Mouse (Mus musculus): Measurements from ENCODE around the gene Slc25a34. TPM values are rescaled to one million over a fixed set of nuclear protein-coding genes. Genes with fewer than 3 reads are reported as not detected.

Gene Slc25a34
- polyA plus RNA-seq, 1 experiment = 0.19 TPM

- Histone ChIP-seq H3K4me3 (ENCODE audit: insufficient read depth, low read length) (no peak overlapping the region), H3K27ac (ENCODE audit: insufficient read depth, low read length) (no peak overlapping the region), H3K4me1 (ENCODE audit: control insufficient read depth, insufficient read depth, low read length) (0 out of 2 replicates have a peak, but pooled peaks cover 2% of the 10 kb centered on the region)
- TF ChIP-seq POLR2A (IDR thresholded peaks at IDR 0.05; ENCODE audit: low read depth, low read length) (no peak), CTCF (IDR thresholded peaks at IDR 0.05; ENCODE audit: borderline replicate concordance, insufficient read depth, low read length) (no peak)
Observed at GRCm38 (mm10) chr4:141647187-141647586, 23.6 kb upstream of the Slc25a34 start.

DNA sequence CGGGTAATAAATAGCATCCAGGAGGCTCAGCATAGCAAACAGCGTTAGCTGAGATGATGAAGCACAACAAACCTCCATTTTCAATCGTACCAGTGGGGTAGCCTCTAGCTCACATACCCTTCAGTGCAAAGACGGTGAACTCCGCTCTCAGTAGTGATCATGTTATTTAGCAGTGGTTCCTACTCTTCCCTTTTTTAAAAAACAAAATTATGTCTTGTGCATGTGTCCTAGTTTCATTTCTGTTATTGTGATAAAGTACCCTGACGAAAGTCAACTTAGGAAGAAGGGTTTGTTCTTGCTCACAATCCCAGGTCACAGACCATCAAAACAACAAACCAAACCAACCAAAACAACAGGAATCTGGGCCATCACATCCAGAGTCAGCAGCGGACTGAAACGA lies 22.4 kb upstream of the Slc25a34 start:
- Histone ChIP-seq H3K27ac (ENCODE audit: insufficient read depth, low read length) (no peak overlapping the region), H3K4me1 (ENCODE audit: control insufficient read depth, insufficient read depth, low read length) (0 out of 2 replicates have a peak, but pooled peaks cover 2% of the 10 kb centered on the region), H3K4me3 (ENCODE audit: insufficient read depth, low read length) (no peak overlapping the region)
- TF ChIP-seq CTCF (IDR thresholded peaks at IDR 0.05; ENCODE audit: borderline replicate concordance, insufficient read depth, low read length) (no peak), POLR2A (IDR thresholded peaks at IDR 0.05; ENCODE audit: low read depth, low read length) (no peak)

DNA sequence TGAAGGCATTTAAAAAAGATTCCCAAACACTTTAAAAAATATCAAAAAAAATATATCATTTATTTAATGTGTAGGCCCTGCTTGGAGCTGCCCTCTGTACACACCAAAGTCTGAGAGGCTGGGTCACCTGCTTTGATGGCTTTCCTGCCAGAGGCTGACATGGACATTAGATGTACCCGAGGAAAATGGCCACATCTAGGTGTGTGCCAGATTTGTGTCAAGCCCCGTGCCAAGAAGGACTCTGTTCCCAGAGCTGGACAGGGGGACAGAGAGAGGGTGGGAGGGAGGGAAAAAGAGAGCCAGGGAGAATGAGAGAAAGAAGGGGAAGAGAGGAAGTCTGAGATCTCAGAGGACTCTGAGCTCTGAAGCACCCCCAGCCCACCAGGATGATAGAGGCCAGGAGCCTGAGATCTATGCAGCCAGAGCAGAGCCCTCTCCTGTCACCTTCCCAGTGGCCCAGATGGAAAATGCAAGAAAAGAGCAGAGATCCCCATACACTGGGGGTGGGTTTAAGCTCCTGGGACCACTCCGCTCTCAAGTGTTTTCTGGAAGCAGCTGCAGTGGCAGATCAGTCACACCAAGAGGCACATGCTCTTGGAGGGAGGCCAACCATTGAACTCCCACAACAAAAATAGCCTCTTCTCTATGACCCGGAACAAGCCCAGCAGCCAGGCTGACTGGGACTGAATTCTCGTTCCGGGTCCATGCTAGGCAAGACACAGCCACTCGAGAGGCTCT lies 19.7 kb upstream of the Slc25a34 start:
- TF ChIP-seq CTCF (IDR thresholded peaks at IDR 0.05; ENCODE audit: borderline replicate concordance, insufficient read depth, low read length) = no peak
- TF ChIP-seq POLR2A (IDR thresholded peaks at IDR 0.05; ENCODE audit: low read depth, low read length) = no peak
- H3K4me3 ChIP-seq (ENCODE audit: insufficient read depth, low read length) = no peak overlapping the region
- H3K4me1 ChIP-seq (ENCODE audit: control insufficient read depth, insufficient read depth, low read length) = 0 out of 2 replicates have a peak, but pooled peaks cover 2% of the 10 kb centered on the region
- H3K27ac ChIP-seq (ENCODE audit: insufficient read depth, low read length) = no peak overlapping the region

DNA sequence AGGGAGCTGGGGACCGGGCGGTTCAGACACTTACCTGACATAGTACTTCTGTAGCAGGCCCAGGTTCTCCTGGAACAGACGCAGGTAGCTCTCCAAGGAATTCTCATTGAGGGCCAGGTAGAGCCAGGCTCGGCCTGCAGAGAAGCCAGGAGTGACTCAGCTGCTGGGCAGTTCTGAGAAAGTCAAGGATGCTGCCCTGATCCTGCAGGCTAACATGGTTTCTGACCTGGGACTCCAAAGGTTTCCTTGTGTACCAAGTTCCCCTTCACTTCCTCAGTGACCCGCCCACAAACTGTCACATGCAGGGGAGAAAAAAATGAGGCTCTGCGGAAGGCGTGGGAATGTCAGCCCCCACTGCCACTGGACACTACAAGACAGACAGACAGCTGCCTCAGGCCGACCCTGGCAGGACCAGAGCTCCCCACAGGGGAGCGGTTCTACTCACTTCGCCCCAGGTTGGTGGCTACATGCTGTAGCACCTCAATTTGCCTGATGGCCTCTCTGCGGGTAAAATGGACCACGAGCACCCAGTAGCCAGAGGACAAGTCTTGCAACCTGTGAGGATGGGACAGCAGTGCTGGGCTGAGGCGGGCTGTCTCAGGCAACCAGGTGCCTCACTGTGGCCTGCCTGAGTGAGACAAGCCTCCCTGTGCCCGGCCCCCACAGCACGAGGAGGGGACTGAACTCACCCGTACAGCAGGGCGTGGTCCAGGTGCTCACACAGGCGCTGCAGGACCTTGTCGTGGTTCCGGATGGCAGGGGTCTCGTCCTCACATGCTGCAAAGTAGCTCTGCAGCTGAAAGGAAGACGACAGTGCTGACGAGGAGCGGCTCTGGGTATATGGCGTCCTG lies 18.6 kb upstream of the Slc25a34 start:
- 0 out of 2 replicates have a peak, but pooled peaks cover 2% of the 10 kb centered on the region for H3K4me1 ChIP-seq (ENCODE audit: control insufficient read depth, insufficient read depth, low read length)
- H3K27ac ChIP-seq (ENCODE audit: insufficient read depth, low read length) = no peak overlapping the region
- TF ChIP-seq POLR2A (IDR thresholded peaks at IDR 0.05; ENCODE audit: low read depth, low read length) (no peak), CTCF (IDR thresholded peaks at IDR 0.05; ENCODE audit: borderline replicate concordance, insufficient read depth, low read length) (no peak)
- H3K4me3 ChIP-seq (ENCODE audit: insufficient read depth, low read length) = no peak overlapping the region

DNA sequence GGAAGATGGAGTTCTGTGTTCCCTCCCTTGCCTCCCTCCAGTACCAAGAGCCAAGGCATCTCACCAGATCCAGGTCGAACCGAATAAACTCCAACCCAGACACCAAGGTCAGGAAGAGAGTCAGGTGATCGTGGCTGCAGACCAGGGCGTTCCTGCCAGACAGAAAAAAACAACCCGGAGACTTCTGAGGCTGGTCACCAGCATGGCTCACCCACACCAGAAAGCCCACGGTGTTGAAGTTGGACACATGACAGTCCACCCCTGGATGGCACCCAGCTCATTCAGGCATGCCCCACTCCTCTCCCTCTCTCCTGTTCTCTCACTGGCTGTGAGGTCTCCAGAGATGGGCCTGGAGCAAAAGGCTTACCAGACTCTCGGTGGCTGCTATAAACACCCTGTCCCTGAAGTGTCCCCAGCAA lies 17.7 kb upstream of the Slc25a34 start:
- Histone ChIP-seq H3K4me1 (ENCODE audit: control insufficient read depth, insufficient read depth, low read length) (0 out of 2 replicates have a peak, but pooled peaks cover 2% of the 10 kb centered on the region), H3K27ac (ENCODE audit: insufficient read depth, low read length) (no peak overlapping the region), H3K4me3 (ENCODE audit: insufficient read depth, low read length) (no peak overlapping the region)
- TF ChIP-seq CTCF (IDR thresholded peaks at IDR 0.05; ENCODE audit: borderline replicate concordance, insufficient read depth, low read length) (no peak), POLR2A (IDR thresholded peaks at IDR 0.05; ENCODE audit: low read depth, low read length) (no peak)

GRCm38 (mm10) chr4:141639474-141639873 lies 15.9 kb upstream of the Slc25a34 start:
- H3K27ac ChIP-seq (ENCODE audit: insufficient read depth, low read length) = no peak overlapping the region
- 0 out of 2 replicates have a peak, but pooled peaks cover 2% of the 10 kb centered on the region for H3K4me1 ChIP-seq (ENCODE audit: control insufficient read depth, insufficient read depth, low read length)
- H3K4me3 ChIP-seq (ENCODE audit: insufficient read depth, low read length) = no peak overlapping the region
- no peak for TF ChIP-seq POLR2A (IDR thresholded peaks at IDR 0.05; ENCODE audit: low read depth, low read length)

GRCm38 (mm10) chr4:141636693-141637092 lies 13.1 kb upstream of the Slc25a34 start:
- TF ChIP-seq CTCF (IDR thresholded peaks at IDR 0.05; ENCODE audit: borderline replicate concordance, insufficient read depth, low read length) (no peak), POLR2A (IDR thresholded peaks at IDR 0.05; ENCODE audit: low read depth, low read length) (no peak)
- no peaks in the 10 kb centered on the region for H3K4me1 ChIP-seq (ENCODE audit: control insufficient read depth, insufficient read depth, low read length)
- no peak overlapping the region for H3K27ac ChIP-seq (ENCODE audit: insufficient read depth, low read length)
- no peak overlapping the region for H3K4me3 ChIP-seq (ENCODE audit: insufficient read depth, low read length)

GRCm38 (mm10) chr4:141635991-141636390 lies 12.4 kb upstream of the Slc25a34 start:
- Histone ChIP-seq H3K27ac (ENCODE audit: insufficient read depth, low read length) (no peak overlapping the region), H3K4me3 (ENCODE audit: insufficient read depth, low read length) (no peak overlapping the region), H3K4me1 (ENCODE audit: control insufficient read depth, insufficient read depth, low read length) (no peaks in the 10 kb centered on the region)
- no peak for TF ChIP-seq CTCF (IDR thresholded peaks at IDR 0.05; ENCODE audit: borderline replicate concordance, insufficient read depth, low read length)

DNA sequence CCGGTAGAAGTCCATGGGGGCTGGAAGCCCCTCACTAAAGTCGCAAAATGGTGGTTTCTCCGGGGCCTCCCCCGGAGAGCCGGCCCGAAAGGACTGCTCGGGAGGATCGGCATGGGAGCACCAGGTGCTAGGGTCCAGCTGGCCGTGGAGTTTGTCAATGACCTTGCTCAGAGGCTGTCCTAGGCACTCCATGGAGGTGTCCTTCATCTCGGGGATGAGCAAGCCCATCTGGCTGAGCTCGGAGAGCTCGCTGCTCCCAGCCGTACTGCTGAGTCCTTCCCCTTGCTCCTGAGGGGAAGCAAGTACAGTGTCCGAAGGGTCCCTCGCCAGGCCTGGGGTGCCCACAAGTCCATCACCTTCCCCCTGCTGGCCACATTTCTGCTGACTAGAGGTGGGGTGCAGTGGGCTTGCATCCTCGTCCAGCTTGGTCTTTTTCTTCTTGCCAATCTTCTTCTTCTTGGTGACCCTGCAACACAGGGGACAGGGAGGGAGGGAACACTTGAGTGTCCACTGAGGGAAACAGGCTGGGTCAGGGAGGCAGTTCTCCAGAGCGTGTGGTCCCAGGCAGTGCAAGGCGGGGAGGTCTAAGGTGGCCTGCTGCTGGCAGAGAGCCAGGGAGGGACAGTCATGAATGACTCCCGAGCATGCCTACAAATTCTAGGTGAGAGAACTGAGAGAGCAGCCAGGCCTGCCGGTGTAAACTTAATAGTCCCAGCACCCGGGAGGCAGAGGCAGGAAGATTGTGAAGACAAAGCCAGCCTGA lies 8.7 kb upstream of the Slc25a34 start:
- H3K4me1 ChIP-seq (ENCODE audit: control insufficient read depth, insufficient read depth, low read length) = no peaks in the 10 kb centered on the region
- H3K27ac ChIP-seq (ENCODE audit: insufficient read depth, low read length) = no peak overlapping the region
- TF ChIP-seq CTCF (IDR thresholded peaks at IDR 0.05; ENCODE audit: borderline replicate concordance, insufficient read depth, low read length) (no peak), POLR2A (IDR thresholded peaks at IDR 0.05; ENCODE audit: low read depth, low read length) (no peak)
- no peak overlapping the region for H3K4me3 ChIP-seq (ENCODE audit: insufficient read depth, low read length)
